Mouse (Mus musculus) erythroid progenitor cell, adult 5-6 weeks (primary cell): ENCODE measurements around the gene Ccnd3. TPM values are rescaled to one million over a fixed set of nuclear protein-coding genes. Genes with fewer than 3 reads are reported as not detected.

Experiments
- ATAC-seq: replicated peaks from 2 replicates; pipeline ENCODE4 v1.8.0; 2016; ENCODE audit warnings: moderate number of reproducible peaks, mild to moderate bottlenecking, moderate TSS enrichment, inconsistent platforms; ENCODE audit not compliant: poor library complexity, low FRiP score, severe bottlenecking
- total RNA-seq, 2 experiments: library from RNA; stranded (forward) in 1 of 2; stranded (reverse) in 1 of 2; fragments of 150-400 nt in 1 of 2; fragments of 186-747, 209-891 nt in 1 of 2; gene quantifications; 2 replicates each; pipeline versions ENCODE4 v1.2.3 to v1.2.4; 2015 to 2017; ENCODE audit warnings: low replicate concordance in 2 of 2

The Ccnd3 gene
- total RNA-seq (2015; ENCODE audit: low replicate concordance) (360 and 366 TPM in 2 replicates), total RNA-seq (2017; ENCODE audit: low replicate concordance) (181 and 222 TPM in 2 replicates)

DNA sequence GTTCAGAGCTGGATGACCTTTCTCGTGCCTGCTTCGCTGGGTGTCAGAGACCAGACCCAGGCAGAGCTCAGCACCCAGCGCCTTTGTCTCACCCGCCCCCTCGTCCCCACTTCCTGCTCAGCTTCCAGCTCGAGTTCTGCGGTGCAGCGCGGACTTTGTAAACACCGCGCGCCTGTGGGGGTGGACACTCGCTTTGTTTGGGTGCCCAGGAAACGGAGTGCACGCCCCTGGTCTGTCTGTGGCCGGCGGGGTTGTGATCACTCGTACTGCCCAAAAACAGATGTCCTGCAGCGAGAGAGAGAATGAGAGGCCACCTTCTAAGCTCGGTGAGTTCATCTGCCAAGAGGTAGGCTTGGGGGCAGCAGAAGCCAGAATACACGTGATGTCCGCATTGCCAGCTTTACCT is at the start of gene Ccnd3:
Gene Ccnd3, plus strand, starts transcription at position 111 of the 406 bp plus-strand sequence.
- no peak for ATAC-seq

DNA sequence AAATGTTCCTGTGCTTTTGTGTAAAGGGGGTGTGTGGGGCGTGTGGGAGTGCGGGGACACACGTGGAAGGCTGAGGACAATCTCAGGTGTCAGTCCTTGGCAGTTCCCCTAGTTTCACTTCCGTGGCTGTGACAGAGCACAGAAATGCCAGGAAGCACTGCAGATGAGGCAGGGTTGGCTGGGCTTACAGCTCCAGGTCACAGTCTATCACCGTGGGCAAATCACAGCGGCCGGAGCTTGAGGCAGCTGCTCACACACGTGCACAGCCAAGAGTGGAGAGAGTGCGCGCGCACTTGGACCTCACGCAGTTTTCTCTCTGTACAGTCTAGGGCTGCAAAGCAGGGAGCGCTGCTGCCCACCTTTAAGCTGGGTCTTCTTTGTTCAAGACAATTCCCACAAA is 46.5 kb upstream of the Ccnd3 start:
- ATAC-seq: no peak

DNA sequence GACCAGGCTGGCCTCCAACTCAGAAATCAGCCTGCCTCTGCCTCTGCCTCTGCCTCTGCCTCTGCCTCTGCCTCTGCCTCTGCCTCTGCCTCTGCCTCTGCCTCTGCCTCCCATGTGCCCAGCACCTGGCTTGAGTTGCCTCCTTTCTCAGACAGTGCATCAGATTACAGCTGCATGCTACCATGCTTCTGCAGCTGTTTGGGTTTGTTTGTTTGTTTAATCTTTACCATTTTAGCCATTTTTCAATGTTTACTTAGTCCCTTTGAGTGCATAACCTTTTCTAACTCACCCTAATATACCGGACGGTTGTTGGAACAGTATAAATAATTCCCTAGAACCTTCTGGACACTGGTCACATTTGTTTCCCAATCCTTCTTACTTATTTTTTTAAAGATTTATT is 45.9 kb upstream of the Ccnd3 start:
- no peak for ATAC-seq

DNA sequence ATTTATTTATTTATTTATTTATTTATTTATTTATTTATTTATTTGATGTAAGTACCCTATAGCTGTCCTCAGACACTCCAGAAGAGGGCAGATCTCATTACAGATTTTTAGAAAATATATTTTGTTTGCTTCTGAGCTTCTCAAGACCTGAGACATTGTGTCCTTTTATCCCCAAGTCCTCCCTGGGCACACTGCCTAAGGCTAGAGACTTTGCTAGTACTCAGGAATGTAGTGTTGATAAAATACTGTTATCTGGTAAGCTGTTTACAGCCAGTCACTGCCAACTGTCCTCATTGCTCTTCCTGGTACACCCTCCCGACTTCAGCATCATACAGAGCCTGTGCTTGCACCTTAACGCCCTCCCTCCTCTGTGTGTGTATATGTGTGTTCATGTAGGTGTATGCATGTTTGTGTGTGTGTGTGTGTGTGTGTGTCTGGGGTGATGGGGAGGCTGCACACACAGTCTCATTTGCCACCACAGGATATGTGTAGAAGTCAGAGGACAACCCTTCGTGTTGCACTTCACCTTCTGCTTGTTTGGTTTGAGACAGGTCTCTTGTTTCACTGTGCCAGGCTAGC is 45.4 kb upstream of the Ccnd3 start:
- no peak for ATAC-seq

DNA sequence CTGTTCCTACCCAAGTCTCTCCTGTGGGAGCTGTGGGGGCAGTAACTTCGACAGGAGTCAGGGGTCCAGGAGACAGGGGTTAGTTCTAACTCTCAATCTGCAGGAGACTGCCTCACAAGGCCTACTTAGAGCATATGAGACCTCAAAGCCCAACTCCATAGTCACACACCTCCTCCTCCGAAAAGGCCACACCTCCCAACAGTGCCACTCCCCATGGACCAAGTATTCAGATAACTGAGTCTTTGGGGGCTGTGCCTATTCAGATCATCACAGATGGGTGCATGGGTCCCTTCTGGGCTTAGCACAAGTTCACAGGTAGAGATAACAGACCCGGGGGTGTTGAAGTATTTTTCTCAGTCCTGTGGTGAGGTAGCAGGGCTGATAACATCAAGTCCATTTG is 43.2 kb upstream of the Ccnd3 start:
- no peak for ATAC-seq

DNA sequence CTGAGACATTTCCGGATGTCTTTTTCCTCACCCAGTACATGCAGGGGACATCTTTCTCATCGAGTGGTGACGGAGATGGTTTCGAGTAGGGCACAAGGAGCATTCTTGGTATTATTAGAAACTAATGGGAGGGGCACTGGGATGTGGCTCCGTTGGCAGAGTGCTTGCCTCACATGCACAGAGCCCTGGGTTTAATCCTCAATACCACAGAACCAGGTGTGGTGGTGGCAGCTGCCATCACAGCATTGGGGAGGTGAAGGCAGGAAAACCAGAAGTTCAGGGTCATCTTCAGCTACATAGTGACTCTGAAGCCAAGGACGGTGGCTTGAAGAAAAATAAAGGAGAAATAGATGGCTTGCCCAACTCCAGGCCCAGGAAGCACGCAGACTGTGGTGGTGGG is 42.6 kb upstream of the Ccnd3 start:
- ATAC-seq: no peak

DNA sequence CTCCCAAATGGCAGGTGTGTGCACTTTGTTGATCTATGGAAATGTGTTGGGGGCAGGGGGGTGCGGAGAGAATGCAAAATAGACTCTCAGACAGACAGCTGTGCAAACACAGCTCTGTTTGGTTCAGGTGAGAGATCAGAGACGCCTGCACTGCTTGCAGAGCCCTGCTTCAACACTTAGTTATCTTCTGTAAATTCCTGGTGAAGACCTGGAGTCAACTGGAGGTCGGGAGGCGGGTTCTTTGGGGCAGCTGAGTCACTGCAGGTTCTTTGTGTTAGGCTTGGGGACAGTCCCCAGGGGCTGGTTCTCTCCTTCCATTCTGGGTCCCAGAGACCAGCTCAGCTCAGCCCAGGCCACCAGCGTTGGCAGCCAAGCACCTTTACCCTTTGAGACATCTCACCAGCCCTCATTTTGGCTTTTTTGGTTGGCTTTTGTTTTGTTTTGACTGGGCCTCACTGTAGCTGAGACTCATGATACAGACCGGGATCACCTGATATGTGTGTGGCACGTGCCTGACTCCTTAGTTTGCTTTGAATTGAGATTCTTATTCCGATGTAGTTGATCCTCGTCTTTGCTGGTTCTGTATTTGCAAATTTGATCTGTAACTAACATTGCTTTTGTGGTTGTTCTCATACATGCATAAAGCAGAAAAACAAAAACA is 42.0 kb upstream of the Ccnd3 start:
- no peak for ATAC-seq

DNA sequence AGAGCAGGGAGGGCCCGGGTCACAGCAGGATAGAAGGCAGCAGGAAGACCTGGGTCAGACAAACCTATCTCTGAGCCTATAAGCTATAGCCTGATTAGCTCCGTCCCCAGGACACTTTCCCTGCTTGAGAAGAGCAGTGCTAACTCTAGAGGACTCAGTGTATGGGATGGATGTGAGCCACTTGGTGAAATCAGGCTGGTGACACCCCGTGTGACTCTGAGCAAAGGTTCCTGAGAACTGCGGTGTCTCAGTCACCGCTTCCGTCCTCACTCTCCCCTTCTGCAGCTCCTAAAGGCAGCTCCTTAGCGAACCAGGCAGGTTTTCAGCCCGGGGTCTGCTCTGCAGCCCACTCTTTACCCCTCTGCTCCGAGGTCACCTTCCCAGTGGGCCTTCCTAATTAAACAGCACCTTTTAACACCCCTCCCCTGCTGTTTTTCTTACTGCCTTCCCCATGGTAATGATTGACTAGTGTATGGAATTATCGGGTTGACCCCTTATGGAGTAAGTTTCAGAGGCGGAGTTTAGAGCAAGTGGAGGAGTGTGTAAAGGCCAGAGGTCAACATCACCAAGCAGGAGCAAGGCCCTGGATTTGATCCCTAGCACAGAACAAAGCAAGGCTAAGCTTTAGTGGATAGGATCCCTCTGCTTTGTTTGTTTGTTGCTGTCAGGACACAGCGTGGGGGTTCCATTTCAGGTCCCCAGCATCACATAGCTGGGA is 40.4 kb upstream of the Ccnd3 start:
- ATAC-seq: no peak

DNA sequence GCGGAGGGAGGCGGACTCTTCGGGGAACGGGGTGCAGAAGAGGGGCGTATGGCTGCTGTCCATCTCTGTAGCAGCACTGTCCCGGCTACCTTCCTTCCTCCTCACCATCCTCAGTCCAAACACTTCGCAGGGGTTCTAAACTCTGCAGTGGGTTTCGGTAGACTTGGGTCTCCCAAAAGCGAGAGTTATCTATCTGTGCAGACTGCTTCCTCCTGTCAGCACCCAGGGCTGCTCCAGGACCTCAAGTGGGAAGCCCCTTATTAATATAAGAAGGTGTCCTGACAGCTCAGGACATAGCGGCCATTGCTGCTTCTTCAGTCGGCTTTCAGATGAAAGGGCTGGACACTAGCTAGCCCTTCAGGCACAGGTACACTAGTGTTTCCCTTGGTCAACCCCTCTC is 39.8 kb upstream of the Ccnd3 start:
- ATAC-seq: no peak

DNA sequence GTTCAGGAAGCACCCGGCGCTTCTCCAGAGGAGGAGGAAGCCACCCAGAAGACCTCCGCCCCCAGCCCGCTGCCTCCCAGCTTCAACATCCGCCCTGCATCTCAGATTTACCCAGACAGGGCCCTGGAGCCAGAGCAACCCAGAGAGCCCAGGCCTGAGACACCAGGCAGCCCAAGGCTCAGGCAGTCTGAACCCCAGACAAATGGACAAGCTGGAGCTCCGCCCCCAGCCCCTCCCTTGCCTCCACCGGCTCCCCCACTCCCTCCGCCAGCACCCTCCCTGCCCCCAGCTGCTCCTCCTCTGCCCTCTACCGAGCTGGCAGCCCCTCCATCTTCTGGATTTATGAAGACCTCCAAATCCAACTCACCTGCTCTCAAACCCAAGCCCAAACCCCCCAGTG is 38.6 kb upstream of the Ccnd3 start:
- ATAC-seq: no peak

DNA sequence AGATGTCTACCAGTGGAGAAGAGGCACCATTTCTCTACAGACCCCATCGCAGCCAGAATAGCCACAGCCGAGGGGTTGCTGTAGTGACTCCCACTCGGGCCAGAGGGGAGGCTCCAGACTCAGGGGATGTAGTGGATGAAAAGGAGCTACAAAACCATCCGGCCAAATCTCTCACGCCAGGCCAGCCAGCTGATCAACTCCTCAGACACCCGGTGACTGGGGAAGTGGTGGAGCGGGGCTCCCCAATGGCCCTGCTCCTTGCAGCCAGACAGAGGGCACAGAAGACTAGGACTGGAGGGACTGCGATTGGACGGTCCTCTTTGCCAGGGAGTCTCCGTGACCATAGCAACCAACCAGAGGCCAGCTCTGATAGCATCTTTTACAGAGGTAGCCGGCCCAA is 37.2 kb upstream of the Ccnd3 start:
- ATAC-seq: no peak

DNA sequence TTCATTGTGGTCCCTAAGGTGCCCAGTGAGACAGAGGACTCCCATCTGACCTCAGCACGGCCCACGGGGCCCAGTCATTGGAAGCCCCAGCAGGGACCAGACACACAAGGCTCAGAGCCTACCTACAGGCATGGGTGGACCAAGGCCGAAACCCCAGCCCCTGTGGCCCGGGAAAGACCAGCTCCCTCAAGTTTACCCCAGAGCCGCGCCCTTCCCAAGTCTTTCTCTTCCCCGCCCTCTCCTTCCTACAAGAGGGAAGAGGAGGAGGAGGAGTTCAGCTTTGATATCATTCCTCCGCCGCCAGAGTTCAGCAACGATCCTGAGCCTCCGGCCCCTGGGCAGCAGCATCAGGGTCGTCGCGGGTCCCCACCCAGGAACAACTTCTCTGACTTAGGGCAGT is 36.8 kb upstream of the Ccnd3 start:
- no peak for ATAC-seq

DNA sequence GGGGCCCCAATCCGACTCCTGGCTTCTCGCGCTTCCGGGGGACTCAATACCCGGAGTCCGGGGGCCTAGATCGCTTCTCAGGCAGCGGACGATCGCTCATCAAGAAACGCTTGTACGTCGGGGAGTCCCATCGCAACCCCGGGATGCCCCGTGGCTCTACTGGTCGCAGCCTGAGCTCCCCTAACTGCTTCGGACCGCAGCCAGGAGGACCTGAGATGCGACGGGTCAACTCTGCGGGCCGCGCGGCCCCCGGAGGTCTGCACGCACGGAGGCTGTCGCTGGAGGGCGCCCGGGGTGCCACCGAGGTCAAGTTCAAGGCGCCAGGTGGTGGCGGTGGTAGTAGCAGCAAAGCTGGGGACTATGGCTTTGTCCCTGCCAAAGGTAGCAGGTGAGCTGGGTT is 36.4 kb upstream of the Ccnd3 start:
- ATAC-seq: no peak

DNA sequence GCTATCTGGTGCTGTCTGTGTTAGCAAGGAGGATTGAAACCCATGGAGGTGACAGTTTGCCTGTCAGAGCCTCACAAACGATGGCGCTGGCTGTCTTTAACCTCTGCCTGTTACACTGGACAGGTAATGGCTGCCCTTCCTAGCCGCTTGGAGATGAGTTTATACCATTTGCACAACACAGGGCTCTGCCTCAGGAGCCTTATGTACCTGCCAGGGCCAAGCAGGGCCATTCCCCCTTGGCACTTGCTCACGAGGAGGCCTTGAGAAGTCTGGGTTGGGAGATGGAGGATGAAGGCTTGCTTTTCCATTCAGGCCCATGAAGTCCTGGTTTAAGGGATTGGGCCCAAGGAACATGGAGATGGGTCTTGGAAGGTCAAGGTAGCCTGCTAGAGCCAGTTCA is 35.2 kb upstream of the Ccnd3 start:
- ATAC-seq: no peak

DNA sequence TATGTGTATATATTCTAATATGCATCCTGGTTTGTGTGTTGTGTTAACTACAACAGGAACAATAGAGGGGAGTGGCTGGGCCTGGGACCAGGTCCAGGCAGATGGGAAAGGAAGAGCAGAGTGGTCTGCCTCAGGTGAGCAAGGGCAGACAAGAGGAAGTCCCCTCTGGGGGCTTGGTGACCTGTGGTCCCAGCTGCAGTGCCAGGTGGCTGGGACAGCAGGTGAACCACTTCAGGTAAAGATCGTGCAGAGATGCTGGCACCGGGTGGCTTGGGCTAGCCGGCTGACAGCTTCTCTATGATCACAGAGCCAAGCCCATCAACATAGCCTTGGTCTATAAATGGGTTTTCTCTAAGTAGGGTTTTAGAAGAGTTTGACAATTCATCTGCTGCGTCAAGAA is 34.7 kb upstream of the Ccnd3 start:
- ATAC-seq: no peak

DNA sequence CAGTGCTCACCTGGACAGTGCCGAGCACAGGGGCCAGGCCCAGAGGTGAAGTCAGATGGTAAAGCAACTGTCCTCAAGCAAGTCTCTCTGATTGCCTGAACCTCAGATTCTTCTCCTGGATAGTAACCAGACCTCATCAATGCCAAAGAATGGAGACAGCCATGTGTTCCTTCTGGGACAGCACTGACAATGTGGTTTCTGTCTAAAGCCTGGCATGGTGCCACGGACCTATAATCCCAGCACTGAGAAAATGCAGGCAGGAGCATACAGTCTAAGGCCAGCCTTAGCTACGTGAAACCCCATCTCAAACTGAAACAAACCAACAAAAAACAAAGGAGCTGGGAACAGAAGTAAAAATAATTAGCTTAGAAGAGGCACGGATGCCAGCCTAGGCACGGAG is 34.2 kb upstream of the Ccnd3 start:
- ATAC-seq: no peak

DNA sequence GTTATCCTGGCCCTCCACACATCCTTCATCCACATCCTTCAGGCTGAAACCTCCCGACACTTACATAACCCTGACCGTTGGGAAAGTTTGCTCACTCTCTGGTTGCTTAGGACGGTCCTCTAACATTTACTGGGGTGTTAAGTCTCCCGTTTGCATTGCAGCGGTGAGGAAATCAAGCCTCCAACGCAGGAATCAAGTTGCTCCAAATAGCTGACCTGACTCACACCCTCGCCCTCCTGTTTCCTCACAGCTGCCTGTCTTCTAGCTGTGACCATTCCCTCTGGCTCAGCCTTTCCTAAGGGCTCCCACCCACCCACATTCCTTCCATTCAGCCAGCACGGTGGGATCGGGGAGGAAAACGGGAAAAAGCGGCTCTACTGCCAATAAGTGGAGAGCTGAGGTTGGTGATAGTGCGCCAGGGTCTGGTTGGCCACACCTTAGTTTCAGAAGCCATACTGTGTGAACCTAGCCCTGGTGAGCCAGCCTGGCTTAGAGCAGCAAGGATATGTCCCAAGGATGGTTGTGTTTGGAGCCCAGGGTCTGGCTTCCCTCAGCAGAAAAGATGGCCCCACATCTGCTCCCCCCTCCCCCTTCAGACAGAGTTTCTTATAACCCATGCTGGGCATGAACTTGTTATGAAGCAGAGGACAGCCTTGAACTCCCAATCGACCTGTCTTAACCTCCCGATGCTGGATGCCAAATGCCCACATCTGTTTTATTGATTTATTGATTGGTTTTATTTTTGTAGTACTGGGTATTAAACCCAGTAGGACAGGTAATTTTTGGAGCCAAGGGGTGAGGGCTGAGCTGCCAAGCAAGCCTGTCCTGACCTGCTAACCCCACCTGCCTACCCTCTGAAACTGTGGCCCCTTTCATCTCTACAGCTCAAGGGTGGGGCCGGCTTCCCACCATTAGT is 32.2 kb upstream of the Ccnd3 start:
- no peak for ATAC-seq

DNA sequence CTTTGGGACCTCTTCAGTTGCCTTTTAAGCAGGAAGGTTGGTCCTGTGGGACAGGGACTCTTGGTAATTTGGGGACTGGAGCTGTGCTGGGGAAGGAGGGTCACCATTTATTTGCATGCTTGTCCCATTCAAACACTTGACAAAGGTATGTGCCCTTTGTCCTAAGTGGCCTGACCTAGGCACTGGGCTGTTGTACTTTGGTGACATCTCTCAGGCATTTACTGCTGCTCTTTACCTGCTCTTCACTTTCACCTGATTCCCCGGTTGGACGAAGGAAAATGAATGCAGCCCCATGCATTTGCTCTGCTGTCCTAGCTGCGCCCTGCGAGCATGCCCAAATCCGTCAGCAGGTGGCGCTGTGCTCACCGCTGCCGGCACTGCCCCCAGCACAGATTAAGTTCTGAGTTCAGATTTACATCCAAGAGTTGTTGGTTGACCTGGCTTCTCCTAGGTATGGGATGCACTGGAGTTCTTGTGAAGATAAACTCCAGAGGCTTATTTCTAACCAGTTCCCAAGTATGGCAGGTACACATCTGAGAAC is 31.3 kb upstream of the Ccnd3 start:
- peak; percentile 75 for ATAC-seq

DNA sequence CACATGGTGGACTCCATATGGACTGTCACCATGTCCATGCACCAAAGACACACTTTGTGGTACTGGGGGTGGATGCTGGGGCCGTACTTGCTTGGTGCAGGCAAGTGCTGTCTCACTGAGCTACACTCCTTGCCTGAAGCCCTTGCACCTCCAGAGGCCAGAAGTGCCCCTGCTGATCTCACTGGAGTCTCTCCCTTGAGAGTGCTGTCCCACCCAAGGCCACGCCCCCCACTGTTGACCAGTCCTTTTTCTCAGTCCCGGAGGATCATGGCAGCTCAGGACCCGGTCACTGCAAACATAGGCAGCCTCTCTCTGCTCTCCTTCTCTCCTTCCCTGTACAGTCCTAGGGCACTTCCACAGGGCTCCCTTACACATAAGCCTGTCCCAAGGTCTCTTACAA is 30.6 kb upstream of the Ccnd3 start:
- ATAC-seq: no peak

DNA sequence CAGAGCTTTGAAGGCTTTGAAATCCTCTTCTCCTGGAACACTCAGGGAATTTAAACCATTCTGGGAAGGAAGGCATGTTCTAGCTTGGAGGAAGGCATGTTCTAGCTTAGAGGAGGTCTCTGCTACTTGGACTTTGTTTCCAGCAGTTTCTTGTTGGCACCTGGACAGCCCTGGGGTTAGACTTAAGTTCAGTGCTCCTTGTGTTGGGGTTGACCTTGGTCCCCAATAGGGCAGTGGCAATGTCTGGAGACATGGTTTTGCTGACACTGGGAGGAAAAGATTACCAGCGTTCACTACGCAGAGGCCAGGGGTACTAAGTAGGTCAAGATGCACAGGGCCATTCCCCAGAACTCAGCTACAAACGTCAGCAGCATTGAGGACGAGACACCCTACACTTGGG is 29.7 kb upstream of the Ccnd3 start:
- ATAC-seq: no peak
